Mouse (Mus musculus) lung, embryonic 16.5 days (tissue): Measurements from ENCODE around the gene Ermp1. TPM values are rescaled to one million over a fixed set of nuclear protein-coding genes. Genes with fewer than 3 reads are reported as not detected.
A peak's percentile ranks its signal among the peaks of the same experiment; 100 is the strongest.

Experiments used
- ATAC-seq: fragments of 200-750 bp; cut with Nextera tagmentation; 2 replicates; pipeline ENCODE4 v1.8.0; 2017; ENCODE audit warnings: low read depth, mild to moderate bottlenecking, moderate library complexity
- H3K27ac ChIP-seq: fragments of 300-500 bp; sonication (generic); 2 replicates; pipeline ENCODE4 v1.5.1; 2014; ENCODE audit warnings: mild to moderate bottlenecking, control low read depth, low read length
- H3K27me3 ChIP-seq: fragments of 300-500 bp; sonication (generic); 2 replicates; pipeline ENCODE4 v1.6.1; 2014; ENCODE audit warnings: low read depth, low read length, mixed read lengths; ENCODE audit not compliant: control insufficient read depth, insufficient read depth
- H3K36me3 ChIP-seq: fragments of 300-500 bp; sonication (generic); 2 replicates; pipeline ENCODE4 v1.6.1; 2014; ENCODE audit warnings: low read length; ENCODE audit not compliant: control insufficient read depth, insufficient read depth
- H3K4me1 ChIP-seq: fragments of 300-500 bp; sonication (generic); replicated peaks from 2 replicates; pipeline ENCODE4 v1.6.1; 2014; ENCODE audit warnings: low read length, mixed read lengths; ENCODE audit not compliant: control insufficient read depth, insufficient read depth
- H3K4me2 ChIP-seq: fragments of 300-500 bp; sonication (generic); 2 replicates; pipeline ENCODE4 v1.6.1; 2014; ENCODE audit warnings: low read depth, low read length, control low read depth
- H3K4me3 ChIP-seq: fragments of 300-500 bp; sonication (generic); 2 replicates; pipeline ENCODE4 v1.5.1; 2014; ENCODE audit warnings: mild to moderate bottlenecking, low read length, control low read depth
- H3K9ac ChIP-seq: fragments of 300-500 bp; sonication (generic); 2 replicates; pipeline ENCODE4 v1.6.1; 2014; ENCODE audit warnings: low read length, control low read depth
- H3K9me3 ChIP-seq: fragments of 300-500 bp; sonication (generic); 2 replicates; pipeline ENCODE4 v1.6.1; 2016; ENCODE audit warnings: low read length; ENCODE audit not compliant: control insufficient read depth
- WGBS: fragments of 180-500 bp; shearing (Covaris S2); extraction: QIAGEN DNeasy Blood & Tissue Kit; methylation state at CpG from one replicate; pipeline ENCODE4 v1.1.7; 2014; 5-methylcytosine and 5-hydroxymethylcytosine counted together
- polyA plus RNA-seq: library from polyadenylated mRNA; unstranded; fragments of >200 nt; fragmentation: Nextera tagmentation; extraction: Ambion mirVana; gene quantifications from 2 replicates; pipeline ENCODE4 v1.2.1, GENCODE M21; 2015

Ermp1 gene
- polyA plus RNA-seq, 1 experiment from 2014 or later: 6.2 TPM

DNA sequence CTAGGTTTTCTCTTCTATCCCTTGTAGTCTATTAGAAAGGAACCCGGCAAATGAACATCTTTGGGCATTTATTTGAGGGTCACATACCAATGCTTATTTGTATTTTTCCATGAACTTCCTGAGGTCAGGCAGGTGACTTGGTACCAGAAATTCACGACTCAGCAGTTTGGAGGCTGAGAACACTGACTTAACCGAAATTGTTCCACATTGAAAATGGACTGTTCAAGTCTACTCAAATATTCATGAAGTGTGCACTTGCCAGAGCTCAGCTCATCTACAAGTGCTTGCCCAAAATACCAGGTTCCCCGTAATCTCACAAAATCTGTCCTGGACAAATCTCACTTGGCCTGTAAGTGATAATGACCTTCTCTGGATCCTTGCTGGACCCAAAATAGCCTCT is 7.8 kb upstream of the Ermp1 start:
- no peak overlapping the region for H3K9ac ChIP-seq
- H3K36me3 ChIP-seq: no peaks in the 10 kb centered on the region
- no peak overlapping the region for H3K27ac ChIP-seq
- ATAC-seq: no peak
- WGBS: 80% methylated on average over 4 of the region's 4 CpGs
- no peaks in the 10 kb centered on the region for H3K9me3 ChIP-seq
- H3K27me3 ChIP-seq: peaks cover 39% of the 10 kb centered on the region
- H3K4me2 ChIP-seq: no peak overlapping the region
- no peaks in the 10 kb centered on the region for H3K4me1 ChIP-seq
- no peak overlapping the region for H3K4me3 ChIP-seq

DNA sequence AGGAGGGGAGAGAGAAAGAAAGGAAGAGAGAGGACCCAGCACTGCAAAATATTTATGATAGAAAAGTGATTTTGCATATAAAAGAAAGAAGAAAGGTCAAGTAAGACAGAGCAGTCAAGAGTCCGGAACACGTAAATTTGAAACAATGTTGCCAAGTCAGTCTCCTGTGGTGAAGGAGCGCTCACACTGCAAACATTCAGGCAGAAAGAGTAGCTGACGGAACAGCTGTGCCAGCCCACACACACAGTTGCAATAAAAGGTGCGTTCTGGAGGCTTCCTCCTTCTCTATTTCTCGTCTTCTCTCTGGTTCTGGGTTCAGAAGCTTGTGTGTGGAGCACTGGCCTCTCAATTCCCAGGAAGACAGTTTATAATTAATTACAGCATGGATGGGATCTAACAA is 6.9 kb upstream of the Ermp1 start:
- no peaks in the 10 kb centered on the region for H3K4me1 ChIP-seq
- H3K9ac ChIP-seq: no peak overlapping the region
- H3K9me3 ChIP-seq: no peaks in the 10 kb centered on the region
- H3K4me2 ChIP-seq: no peak overlapping the region
- 43% methylated on average over 6 of the region's 6 CpGs for whole genome bisulfite sequencing
- no peaks in the 10 kb centered on the region for H3K36me3 ChIP-seq
- ATAC-seq: no peak
- no peak overlapping the region for H3K4me3 ChIP-seq
- H3K27me3 ChIP-seq: peaks cover 39% of the 10 kb centered on the region
- no peak overlapping the region for H3K27ac ChIP-seq

DNA sequence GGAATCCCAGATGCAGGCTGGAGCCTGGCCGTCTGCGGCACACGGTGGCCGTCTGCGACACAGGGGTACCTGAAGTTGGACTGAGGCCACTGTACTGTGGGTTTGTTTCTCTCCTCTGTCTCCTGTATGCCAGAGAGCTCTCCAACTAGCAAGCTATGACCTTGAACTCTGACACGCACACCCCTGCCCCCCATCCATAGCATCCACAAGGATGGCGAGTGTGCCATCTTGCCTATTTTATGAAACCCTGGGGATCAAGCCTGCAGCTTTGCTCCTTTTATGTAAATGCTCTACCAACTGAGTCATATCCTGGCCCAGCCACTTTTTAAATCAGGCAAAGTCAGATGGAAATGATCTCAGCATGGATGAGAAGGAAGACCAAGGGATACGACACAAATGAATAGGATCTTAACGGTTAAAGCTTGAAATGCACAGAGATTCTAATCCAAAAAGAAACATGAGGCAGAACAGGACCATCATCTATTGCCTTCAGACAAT is 5.6 kb upstream of the Ermp1 start:
- Histone ChIP-seq H3K36me3 (no peaks in the 10 kb centered on the region), H3K4me3 (no peak overlapping the region), H3K4me2 (no peak overlapping the region), H3K9me3 (no peaks in the 10 kb centered on the region), H3K4me1 (no peaks in the 10 kb centered on the region), H3K9ac (no peak overlapping the region), H3K27me3 (peaks cover 44% of the 10 kb centered on the region), H3K27ac (no peak overlapping the region)
- ATAC-seq: no peak
- WGBS: 84% methylated on average over 9 of the region's 9 CpGs

DNA sequence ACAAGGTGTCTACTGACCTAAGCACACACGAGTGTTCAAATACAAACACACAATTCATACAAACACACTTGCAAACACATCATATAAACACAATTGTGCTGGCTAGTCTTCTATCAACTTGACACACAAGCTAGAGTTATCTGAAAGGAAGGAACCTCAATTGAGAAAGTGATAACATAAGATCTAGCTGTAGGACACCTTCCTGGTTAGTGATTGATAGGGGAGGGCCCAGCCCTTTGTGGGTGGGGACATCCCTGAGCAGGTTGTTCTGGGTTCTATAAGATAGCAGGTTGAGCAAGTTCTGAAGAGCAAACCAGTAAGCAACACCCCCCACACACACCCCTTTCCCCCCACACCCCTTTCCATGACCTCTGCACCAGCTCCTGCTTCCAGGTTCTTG is 1.5 kb upstream of the Ermp1 start:
- peaks cover 4% of the 10 kb centered on the region; the same call in 1 of the 2 replicates for H3K9me3 ChIP-seq
- H3K36me3 ChIP-seq: peaks cover 2% of the 10 kb centered on the region; the same call in 1 of the 2 replicates
- H3K9ac ChIP-seq: no peak overlapping the region
- H3K4me2 ChIP-seq: no peak overlapping the region
- no peak overlapping the region for H3K27ac ChIP-seq
- H3K4me1 ChIP-seq: no peaks in the 10 kb centered on the region; the same call in 1 of the 2 replicates
- WGBS: 66% methylated on average over 1 of the region's 1 CpGs
- peaks cover 24% of the 10 kb centered on the region for H3K27me3 ChIP-seq
- no peak overlapping the region for H3K4me3 ChIP-seq
- no peak for ATAC-seq

DNA sequence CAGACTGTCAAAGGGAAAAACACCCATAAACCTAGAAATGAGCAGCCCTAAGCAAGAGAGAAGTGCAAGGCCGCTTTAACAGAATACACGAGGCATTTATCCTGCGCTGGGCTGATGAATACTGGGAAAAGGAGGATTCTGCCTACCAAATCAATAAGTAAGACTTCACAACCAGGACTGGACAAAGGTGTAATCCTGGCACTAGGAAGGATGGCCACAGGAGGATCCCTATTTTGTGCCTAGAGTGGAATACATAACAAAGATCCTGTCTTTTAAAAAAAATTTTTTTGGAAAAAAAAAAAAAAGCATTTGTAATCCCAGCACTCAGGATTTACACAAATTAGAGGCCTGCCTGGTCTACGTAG is 317 bp upstream of the Ermp1 start:
- Histone ChIP-seq H3K27ac (no peak overlapping the region), H3K27me3 (peaks cover 24% of the 10 kb centered on the region), H3K4me2 (peak overlapping the region; percentile 90), H3K9ac (no peak overlapping the region), H3K4me1 (no peaks in the 10 kb centered on the region; the same call in 1 of the 2 replicates), H3K36me3 (peaks cover 2% of the 10 kb centered on the region; the same call in 1 of the 2 replicates), H3K4me3 (peak overlapping the region; percentile 84), H3K9me3 (peaks cover 4% of the 10 kb centered on the region; the same call in 1 of the 2 replicates)
- 28% methylated on average over 4 of the region's 4 CpGs for WGBS
- ATAC-seq: no peak

DNA sequence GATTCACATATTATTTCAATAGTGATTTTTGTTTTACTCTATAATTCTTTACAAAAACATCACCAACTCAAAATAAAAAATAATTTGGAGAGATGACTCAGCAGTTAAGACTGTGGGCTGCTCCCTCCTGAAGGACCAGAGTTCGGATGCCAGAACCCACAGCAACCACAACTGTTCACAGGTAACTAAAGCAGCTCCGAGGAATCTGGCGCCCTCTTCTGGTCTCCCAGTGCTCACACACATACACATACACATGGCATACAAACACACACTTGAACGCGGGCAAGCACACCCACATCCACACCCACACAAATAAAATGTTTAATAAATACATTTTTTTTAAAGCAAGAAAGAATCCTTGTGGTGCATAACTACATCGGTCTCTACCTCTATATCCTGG is 3.5 kb downstream of the Ermp1 start:
- no peak overlapping the region for H3K4me3 ChIP-seq
- no peak overlapping the region for H3K27ac ChIP-seq
- 94% methylated on average over 6 of the region's 6 CpGs for WGBS

DNA sequence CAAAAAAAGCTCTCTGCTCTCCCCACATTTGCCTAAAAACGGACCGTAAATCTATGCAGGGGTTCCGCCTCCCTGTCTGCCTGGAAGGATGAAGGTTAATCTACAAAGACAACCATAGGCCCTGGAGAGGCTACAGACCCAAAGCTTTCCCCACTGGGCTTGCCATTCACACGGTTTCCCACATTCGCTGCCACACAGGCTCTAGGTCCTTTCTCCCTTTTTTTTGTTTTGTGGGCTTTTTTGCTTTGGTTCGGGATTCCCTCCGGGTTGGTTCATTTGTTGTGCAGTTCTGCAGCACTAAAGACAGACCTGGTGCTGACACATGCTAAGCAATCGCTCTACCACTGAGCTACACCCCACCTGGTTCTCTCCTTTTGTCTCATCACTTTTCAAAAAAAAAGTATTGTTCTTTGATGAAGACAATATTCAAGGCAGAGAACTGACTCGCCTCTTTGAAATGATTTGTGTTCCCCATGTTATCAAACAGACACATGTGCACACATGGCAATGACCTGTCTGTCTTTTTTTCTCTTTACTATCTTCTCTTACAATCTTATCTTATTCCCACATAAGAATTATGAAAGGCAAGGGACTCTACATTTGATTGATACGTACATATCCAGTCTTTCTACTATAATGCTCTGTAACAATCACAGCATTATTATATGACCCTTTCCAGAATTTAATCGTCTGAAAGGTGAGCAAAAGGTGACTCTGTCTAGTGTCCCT is 4.9 kb downstream of the Ermp1 start:
- Histone ChIP-seq H3K9me3 (peaks cover 4% of the 10 kb centered on the region; the same call in 1 of the 2 replicates), H3K4me2 (no peak overlapping the region), H3K4me1 (no peaks in the 10 kb centered on the region; the same call in 1 of the 2 replicates), H3K27ac (no peak overlapping the region), H3K4me3 (no peak overlapping the region), H3K9ac (no peak overlapping the region), H3K27me3 (peaks cover 5% of the 10 kb centered on the region; the same call in 1 of the 2 replicates), H3K36me3 (peaks cover 2% of the 10 kb centered on the region; the same call in 1 of the 2 replicates)
- ATAC-seq: no peak
- 81% methylated on average over 11 of the region's 11 CpGs for WGBS

More for the DNA sequence above, 3.5 kb downstream of the Ermp1 start:
- Histone ChIP-seq H3K4me2 (no peak overlapping the region), H3K9me3 (peaks cover 4% of the 10 kb centered on the region; the same call in 1 of the 2 replicates), H3K4me1 (no peaks in the 10 kb centered on the region; the same call in 1 of the 2 replicates), H3K27me3 (peaks cover 9% of the 10 kb centered on the region), H3K9ac (no peak overlapping the region), H3K36me3 (peaks cover 2% of the 10 kb centered on the region; the same call in 1 of the 2 replicates)
- no peak for ATAC-seq

DNA sequence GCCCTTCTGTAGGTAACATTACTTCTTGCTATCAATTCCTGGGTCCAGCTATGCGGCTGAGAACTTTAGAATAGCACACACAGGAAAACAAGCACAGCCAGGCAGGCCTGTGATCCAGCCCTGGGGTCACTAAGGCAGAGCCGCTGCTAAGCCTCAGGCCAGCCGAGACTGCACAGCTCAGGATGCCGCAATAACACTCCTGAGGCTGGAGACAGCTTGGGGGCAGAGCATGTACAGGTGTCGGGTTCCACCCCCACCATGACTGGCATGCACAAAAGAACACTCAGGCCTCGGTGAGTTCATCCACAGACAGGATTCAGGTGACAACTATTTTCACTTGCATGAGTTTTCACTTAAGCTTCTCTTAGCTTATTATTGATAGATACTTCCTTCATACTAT is 6.0 kb downstream of the Ermp1 start:
- Histone ChIP-seq H3K9ac (no peak overlapping the region), H3K4me1 (no peaks in the 10 kb centered on the region), H3K36me3 (peaks cover 2% of the 10 kb centered on the region; the same call in 1 of the 2 replicates), H3K27me3 (peaks cover 5% of the 10 kb centered on the region; the same call in 1 of the 2 replicates), H3K4me2 (no peak overlapping the region), H3K9me3 (peaks cover 4% of the 10 kb centered on the region; the same call in 1 of the 2 replicates), H3K4me3 (no peak overlapping the region), H3K27ac (no peak overlapping the region)
- 50% methylated on average over 6 of the region's 6 CpGs for WGBS
- no peak for ATAC-seq

DNA sequence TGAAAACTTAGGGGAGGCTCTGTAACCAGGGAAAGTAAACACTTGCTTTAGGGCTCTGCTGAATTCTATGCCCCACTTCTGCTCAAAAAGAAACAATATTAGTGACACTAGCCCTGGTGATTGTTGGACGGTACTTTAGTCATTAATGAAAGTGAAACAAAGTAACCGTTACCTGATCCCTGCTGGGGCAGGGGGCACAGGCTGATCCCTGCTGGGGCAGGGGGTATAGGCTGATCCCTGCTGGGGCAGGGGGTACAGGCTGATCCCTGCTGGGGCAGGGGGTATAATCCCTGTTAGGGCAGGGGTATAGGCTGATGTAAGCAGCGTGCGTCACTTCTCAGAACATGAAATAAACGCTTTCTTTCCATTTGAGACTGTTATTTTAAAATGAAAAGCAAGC is 6.7 kb downstream of the Ermp1 start:
- Histone ChIP-seq H3K27me3 (peaks cover 6% of the 10 kb centered on the region; the same call in 1 of the 2 replicates), H3K4me3 (no peak overlapping the region), H3K36me3 (peaks cover 2% of the 10 kb centered on the region; the same call in 1 of the 2 replicates), H3K27ac (no peak overlapping the region), H3K4me2 (no peak overlapping the region), H3K9me3 (peaks cover 4% of the 10 kb centered on the region; the same call in 1 of the 2 replicates), H3K4me1 (no peaks in the 10 kb centered on the region), H3K9ac (no peak overlapping the region)
- ATAC-seq: no peak
- 71% methylated on average over 5 of the region's 5 CpGs for WGBS
